Mouse (Mus musculus): ENCODE results near the gene Kif3a.

The Kif3a gene

DNA sequence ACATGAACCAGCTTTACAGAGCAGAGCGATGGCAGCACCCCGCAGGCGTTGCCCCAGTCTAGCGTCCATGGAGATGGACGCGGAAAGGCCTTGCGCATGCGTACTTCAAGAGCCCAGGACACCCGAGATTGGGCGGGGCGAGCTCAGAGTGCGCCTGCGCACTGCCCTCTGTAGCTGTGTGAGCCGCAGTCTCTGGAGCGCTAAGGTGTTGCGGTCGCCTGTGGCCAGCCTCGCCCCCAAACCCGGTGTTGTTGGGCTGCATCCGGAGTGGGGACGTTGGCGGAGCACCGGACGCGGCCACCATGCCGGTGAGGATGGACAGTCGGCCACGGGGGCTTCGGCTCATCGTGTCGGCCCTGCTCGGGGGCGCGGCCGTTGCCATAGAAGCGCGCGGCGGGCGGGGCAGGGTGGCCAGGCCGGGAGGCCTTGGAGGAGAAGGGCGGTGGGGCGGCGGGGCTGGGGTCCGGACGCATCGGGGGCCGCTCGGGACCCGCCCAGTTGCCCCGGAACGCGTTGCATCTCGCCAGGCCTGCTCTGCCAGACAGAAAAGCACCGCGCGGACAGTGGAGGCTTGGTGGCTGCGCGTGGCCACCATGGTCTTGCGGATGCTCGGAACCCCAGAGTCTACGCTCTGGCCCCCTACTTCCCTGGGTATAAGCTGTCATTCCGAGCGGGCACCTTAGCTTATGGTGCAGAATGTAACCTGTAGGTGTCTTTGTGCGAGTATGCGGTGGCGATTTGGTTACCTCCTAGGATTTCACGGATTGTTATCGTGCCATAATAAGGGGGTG, at the start of gene Kif3a:
Gene Kif3a (plus strand): TSS at position 156 of the 791 bp plus-strand sequence.
- DNase-seq (ENCODE audit: low read depth, low spot score) = peak; percentile 95

DNA sequence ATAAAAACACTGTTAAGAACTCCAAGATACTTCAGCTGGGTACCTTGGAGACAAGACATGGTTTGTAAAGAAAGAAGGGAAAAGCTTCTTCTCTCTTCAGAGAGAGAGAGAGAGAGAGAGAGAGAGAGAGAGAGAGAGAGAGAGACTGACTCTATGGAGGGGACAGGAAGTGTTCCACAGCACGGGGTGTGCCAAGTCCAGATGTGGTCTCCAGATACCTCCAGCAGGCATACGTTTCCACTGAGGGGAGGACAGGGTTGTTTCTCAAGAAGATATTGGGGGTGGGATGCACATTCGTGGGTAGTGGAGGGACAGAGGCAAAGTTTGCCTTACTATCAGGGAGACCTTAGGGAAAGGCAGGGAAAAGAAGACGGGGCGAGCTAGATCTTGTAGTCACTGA, 48.4 kb upstream of the Kif3a start:
- no peak for DNase-seq (ENCODE audit: low read depth, low spot score)

DNA sequence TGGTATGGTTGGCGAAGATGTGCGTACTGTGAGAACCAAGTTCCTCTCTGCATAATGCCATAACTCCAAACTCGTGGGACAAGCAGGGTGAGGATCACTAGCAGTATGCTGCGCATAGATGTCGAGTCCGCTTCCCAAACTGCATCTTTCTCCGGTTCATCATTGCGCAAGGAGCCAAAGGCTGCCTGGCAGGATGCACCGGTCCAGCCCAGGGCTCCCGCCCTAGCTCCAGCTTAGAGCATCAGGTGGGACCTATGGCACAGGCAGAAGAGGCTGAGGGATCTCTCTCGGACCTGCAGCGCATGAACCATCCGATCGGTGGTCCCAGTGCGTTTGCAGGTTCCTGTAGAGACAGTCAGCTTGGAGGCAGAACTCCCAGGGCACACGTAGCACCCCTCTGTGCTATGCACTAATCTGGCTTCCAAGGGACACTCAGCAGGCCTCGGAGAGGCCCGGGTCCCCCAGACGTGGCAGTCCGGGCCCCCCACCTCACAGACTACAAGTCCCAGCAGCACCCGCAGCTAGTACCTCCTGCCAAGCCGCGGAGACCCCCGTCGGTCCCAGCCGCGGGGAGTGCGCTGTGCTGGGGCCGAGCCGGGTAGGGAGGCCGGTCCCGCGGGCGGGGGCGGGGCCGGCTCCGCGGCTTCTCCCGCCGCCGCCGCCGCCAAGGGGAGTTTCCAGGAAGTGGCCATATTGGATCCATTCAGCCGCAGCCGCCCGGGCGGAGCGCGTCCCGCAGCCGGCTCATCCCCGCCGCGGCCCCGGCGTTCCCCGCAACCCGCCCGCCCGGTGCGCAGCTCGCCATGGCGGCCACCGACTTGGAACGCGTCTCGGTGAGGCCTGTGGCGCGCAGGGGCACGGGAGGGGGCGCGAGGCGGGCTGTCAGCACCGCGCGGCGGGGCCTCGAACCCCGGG, 47.7 kb upstream of the Kif3a start, which contains the start of gene Sept8:
Gene Sept8 (plus strand): TSS at position 51 of the 915 bp plus-strand sequence.
- DNase-seq (ENCODE audit: low read depth, low spot score) = peak; percentile 46

DNA sequence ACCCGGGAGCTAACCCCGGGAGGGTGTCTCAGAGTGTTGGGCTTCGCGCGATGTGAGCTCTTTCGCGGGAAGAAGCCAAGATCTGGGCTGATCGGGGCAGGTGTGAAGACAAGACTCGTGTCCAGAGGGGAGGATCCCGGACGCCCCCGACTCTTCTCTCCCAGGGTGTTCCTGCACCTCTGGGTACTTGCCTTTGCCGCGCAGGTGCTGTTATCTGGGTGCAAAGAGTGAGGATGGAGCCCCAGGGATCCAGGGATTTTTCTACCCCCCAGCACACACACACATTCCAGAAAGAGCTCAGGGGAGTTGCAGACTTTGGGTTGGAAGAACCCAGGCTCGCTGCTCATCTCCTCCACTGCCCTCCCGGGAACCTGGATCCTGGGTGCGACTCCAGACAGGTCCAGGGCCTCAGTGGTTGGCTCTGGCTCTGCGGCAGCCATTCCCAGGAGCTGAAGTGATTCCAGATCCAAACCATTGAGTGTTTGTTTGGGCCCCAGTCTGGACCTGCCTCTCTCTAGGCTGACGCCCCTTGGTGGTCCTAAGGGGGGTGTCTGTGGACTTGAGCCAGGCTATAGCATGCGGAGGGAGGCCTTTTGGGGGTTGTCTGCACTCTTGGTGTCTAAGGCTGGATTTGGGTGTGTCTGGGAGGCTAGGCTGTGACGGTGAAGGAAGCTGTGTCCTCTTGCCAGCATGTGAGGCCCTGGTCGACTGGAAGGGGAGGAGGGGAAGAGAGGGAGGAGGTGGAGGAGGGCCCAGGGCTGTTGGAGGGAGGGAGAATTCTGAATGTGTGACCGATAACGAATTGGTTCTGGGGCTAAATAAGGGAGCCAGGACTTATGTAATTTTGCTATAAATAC, 46.8 kb upstream of the Kif3a start:
- DNase-seq (ENCODE audit: low read depth, low spot score) = no peak

DNA sequence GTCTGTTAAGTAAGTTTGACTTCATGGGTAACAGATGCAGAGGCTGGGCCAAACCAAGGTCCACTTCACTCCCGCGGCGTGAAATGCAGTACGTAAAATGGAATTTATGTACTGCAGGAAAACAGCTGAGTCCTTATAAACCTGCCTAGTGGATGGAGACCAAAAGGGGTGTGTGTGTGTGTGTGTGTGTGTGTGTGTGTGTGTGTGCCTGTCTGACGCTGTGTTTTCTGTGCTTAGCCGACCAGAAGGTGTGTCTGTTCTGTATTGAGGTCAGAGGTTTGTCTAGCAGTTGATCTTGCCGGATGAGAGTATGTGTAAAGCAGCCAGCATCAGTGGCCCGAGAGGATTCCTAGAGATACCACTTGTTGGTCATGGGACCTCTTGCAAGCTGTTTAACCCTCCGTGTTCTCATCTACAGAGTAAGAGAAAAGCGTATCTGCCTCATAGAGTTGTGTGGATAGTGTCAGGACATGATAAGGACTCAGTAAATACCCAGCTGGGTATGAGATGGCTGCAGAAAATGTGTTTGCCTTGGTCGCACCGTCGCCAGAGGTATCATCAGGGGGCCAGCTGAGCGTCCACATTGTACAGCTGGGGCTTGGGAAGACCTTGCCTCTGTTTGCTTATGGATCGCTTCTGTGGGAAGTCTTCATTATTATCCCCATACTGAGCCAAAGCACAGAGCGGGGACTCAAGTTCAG, 45.9 kb upstream of the Kif3a start:
- DNase-seq (ENCODE audit: low read depth, low spot score) = no peak

DNA sequence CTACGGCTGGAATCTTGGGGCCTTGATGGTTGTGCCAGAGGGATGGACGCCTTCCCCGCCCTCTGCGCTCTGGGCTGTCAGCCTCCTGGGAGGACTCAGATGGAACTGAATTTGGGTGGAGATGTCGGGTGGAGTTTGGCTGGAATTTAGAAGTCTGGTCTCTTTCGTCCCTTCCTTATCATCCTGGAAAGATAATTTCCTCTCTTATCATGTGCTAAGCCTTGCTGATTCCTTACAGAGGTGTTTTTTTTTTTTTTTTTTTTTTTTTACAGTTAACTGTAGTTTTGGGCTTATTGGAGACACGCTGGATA, 45.4 kb upstream of the Kif3a start:
- no peak for DNase-seq (ENCODE audit: low read depth, low spot score)

DNA sequence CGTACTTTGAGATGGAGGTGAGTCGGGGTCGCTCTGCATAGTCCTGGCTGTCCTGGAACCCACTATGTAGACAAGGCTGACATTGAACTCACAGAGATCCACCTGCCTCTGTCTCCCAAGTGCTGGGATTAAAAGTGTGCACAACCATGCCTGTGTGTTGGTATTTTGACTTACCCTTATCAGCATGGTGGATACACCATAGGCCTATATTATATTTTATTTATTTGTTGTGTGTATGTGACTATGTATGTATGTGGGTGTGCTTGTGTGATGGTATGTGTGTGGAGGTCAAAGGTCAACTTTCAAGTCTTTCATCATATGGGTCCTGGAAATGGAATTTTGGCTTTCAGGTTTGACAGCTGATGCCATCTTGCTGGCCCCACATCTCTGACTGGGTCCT, 44.8 kb upstream of the Kif3a start:
- DNase-seq (ENCODE audit: low read depth, low spot score) = no peak

DNA sequence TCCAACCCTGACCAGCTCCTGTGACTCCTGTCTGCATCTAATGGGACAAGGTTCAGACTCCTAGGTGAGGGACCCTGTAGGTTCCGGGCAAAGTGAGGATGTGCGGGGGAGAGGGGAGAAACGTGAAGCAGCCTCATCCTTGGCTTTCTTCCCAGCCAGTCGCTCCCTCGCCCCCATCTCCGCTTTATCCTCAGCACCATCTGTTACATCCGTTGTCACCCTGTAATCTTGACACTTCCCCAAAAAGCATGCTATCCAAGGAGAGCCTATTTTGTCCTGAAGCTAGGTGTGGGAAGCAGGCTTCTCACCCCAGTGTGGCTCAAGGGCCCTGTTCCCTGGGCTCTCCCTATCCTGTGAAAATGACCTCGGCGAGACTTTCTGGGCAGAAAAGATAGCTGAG, 44.2 kb upstream of the Kif3a start:
- no peak for DNase-seq (ENCODE audit: low read depth, low spot score)

DNA sequence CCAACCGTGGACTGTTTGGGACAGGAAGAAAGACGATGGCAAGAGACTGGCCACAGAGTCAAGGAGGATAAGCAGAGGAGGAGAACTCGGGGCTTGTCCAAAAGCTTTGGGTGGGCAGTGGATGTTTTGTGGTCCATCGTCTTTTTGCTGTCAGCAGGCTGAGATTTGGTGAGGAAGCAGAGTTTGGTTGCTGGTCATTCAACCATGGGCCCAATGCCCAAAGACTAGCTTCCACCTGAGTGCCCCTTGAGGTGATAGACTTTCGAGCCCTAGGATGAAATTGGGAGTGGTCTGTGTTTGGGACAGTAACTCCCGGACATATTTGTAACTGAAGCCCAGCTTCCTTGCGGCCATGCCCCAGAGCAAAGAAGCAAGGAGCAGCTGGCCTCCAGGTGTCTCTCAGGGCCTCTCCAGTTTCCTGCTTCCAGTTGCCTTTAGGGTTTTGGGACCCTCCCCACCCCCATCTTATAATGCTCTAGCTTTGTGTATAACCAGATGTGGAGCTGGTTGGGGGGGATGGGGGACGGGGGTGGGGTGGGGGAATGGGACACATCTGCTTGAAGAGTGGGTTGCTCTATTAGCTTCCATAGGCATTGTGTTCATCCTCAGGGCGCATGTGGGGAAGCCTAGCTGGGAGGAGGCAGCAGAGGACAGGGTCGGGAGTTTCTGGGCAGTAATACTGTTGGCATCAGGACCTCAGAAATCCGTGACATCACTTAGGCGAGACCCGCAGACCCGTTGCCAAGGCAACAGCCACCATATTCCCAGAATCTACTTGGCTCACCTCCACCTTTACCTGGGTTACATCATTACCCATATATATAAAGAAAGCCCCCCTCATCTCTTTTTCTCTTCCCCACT, 43.4 kb upstream of the Kif3a start:
- no peak for DNase-seq (ENCODE audit: low read depth, low spot score)

DNA sequence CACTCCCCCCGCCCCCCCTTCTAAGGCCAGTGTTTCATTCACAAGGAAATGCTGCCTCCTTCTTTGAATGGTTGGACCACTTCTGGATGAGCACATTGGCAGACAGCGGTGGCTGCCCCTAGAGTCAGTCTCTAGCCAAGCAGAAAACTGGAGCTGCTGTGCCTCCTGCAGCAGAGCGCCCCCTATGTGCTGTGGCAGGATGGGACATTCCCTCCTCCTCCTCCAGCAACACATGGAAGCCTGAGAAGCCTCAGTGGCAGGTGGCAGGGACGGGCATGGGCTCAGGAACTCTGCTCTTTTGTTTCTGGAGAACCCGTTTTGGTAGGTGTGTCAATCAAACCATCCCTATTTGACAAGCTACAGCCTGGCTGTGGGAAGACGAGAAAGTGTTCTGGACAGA, 42.3 kb upstream of the Kif3a start:
- DNase-seq (ENCODE audit: low read depth, low spot score) = no peak

DNA sequence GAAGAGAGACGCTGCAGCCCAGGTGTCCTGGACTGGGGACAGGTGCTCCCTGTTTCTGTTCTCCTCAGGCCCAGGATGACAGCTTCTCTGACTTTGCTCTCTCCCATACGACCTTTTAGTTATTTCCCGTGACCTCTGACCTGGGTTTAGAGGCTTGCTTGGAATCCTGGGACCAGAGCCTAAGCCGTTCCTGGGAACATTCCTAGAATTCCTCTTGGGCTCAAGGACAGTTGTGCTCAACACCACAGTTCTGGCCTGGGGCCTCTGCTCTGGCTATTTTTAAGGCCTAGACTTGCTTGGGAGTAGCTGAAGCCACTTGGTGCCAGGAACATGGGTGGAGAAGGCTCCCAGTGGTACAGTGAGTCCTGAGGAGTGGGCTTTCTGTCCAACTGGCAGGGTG, 41.7 kb upstream of the Kif3a start:
- DNase-seq (ENCODE audit: low read depth, low spot score) = no peak

DNA sequence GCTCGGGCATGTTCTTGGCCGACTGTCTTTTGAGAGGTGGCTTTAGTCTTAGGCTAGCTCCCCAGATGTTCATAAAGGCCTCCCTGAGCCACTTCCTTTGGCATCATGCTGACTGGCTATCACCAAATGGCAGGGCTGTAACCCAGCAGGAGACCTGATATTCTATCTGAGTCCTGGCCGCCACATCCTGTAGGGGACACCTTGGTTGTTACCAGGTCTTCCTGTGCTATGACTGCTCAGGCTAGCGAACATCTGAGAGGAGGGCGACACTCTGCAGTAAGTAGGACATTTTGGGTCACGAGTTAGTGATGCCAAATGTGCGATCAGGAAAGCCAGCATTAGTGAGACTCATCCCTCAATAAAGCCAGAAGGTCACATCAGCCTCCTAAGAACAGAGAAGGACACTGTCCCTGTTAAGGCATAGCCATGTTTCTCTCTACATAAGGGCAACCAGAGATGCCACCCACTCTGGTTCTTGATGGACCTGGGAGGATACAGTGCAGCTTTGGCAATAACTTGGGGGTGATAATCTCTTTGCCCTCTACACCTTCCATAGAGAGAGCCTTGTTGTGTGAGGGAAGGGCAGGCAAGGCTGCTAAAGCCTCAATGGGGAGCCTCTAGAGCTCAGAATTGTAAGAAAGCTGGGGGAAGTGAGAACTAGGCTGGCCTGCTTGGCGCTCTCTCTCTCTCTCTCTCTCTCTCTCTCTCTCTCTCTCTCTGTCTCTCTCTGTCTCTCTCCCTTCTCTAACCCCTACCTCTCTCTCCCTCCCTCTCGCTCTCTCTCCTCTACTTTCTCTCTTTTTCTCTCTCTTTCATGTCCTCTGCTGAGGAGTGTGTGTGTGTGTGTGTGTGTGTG, 38.6 kb upstream of the Kif3a start:
- no peak for DNase-seq (ENCODE audit: low read depth, low spot score)

DNA sequence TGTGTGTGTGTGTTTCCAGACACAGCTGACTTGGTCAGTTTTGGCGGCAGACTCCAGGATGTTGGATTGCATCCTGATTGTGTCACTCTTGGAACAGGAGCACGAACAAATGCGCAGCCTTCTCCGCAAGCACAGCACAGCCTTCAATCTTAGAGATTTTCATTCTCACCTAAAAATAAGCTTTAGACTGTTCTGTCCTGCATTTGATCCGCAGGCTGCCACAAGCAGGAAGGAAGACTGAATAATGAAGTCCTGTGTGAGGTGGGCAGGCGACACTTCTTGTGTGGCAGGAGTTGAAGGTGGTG, 38.0 kb upstream of the Kif3a start:
- no peak for DNase-seq (ENCODE audit: low read depth, low spot score)

DNA sequence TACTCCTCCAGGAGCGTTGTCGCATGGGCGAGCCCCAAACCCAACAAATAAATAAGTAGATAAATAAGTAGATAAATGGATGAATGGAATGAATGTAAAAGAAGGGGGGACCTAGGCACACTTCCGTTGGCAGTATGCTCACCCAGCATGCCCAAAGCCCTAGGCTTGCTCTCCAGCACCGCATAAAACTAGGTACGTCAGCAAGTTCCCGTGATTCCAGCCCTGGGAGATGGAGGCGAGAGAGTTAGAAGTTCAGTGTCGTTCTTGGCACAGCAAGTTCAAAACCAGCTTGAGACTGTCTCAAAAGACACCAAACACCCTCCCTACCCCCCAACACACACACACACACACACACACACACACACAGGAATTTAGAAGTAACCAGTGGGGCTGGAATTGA, 37.2 kb upstream of the Kif3a start:
- no peak for DNase-seq (ENCODE audit: low read depth, low spot score)

DNA sequence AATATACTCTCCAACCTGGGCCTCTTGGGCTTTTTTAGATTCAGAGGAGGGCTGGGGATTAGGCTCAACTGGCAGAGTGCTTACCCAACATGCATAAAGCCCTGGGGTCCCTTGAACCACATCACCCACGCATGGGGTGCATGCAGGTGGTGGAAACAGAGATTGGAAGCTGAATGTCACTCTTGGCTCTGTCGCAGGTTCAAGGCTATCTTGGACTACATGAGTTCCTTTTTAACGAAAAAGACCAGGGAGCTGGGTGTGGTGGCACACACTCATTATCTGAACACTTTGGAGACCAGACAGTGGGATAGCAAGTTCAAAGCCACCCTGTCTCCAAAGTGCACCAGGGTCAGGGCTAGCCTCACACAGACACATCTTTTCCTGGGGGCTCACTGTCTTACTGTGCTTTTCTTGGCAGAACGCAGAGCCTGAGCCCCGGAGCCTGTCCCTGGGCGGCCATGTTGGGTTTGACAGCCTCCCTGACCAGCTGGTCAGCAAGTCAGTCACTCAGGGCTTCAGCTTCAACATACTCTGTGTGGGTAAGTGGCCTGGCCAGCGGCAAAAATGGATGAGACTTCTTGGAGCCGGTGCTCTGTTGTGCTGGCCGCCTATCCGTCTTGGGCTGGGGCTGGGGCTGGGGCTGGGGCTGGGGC, 35.5 kb upstream of the Kif3a start:
- no peak for DNase-seq (ENCODE audit: low read depth, low spot score)

DNA sequence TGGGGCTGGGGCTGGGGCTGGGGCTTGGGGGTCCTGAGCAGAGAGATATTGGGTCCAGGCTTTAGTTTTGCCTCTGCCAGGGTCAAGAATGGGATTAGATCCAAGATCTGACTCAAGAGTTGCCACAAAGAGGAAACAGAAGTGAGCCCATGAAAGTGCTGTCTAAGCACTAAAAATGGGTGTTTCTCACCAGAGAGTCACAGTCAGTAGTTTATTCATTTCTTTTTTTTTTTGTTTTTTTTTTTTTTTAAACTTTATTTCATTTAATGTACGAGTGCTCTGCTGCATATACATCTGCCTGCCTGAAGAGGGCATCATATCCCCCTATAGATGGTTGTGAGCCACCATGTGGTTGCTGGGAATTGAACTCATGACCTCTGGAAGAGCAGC, 35.0 kb upstream of the Kif3a start:
- no peak for DNase-seq (ENCODE audit: low read depth, low spot score)

DNA sequence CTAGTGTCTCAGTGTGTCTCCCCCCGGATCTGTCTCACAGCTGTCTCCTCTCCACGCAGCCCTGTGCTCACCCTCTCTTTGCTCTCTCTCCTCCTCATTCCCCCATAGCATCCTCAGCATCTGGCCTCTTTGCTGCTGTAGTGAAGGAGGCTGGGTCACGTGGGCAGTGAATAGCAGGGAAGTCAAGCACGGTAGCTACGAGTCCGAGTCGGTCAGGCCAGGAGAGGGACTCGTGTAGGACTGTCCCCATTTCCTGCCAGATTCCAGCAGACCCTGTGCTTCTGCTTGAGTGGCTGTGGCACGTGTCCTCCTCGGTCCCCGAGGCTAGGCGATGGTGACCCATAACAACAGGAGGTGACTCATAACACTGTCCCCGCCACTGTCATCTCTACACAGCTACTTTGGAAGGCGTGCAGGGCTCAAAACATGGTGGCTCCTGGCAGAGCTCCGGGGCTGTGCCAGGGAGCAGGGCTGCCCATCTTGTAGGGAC, 28.1 kb upstream of the Kif3a start:
- DNase-seq (ENCODE audit: low read depth, low spot score) = no peak

DNA sequence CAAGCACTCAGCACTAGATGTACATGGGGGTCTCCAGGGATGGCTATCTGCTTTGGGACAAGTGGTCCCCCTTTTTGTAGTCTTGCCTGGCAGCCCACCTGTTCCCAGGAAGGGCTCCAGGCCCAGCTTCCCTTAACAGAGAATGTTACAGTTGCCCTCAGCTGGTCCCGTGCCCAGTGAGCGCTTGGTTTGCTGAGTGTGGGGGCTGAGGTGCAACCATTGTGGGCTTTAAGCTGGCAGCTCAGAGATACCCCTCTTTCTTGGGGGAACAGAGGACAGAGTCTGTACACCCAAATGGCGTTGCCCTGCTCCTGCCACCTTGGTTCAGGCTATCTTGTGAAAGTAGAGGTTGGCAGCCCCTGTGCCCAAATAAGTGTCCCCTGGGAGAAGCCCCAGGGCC, 26.8 kb upstream of the Kif3a start:
- DNase-seq (ENCODE audit: low read depth, low spot score) = no peak

DNA sequence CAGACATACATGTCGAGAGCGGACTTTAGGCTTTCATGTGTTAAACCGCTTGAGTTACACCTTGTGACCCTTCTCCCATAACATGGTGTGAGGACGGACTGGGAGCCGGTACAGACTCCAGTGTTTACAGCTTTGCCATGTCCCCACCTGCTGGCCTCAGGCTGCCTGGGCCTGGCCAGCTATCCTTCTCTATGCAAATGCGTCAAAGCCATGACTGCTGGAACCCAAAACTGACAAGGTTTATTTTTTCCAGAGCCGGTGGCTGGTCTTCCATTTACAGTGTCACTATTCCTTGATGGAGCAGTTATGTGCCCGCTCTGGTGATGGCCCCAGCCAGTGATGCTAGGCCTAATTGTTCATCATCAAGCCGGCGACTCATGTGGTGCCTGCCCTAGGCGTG, 26.0 kb upstream of the Kif3a start:
- DNase-seq (ENCODE audit: low read depth, low spot score) = no peak

All from retina, postnatal 7 days (tissue).